Mouse (Mus musculus) kidney, adult 2 months (tissue): Measurements from ENCODE around the gene Pirt. TPM values are rescaled to one million over a fixed set of nuclear protein-coding genes. Genes with fewer than 3 reads are reported as not detected.

Source experiments
- DNase-seq: peaks from one replicate; pipeline ENCODE4 v3.0.0; 2021
- H3K27ac ChIP-seq: fragments of 200-500 bp; 2 replicates; pipeline ENCODE4 v1.5.1; 2012; ENCODE audit warnings: low read depth, low read length, control low read depth, inconsistent platforms; ENCODE audit not compliant: insufficient read depth
- H3K27me3 ChIP-seq: fragments of 200-500 bp; replicated peaks from 2 replicates; pipeline ENCODE4 v1.6.1; 2012; ENCODE audit warnings: mild to moderate bottlenecking, moderate library complexity, low read length, inconsistent platforms; ENCODE audit not compliant: control insufficient read depth, insufficient read depth
- H3K36me3 ChIP-seq: fragments of 200-500 bp; 2 replicates; pipeline ENCODE4 v1.6.1; 2012; ENCODE audit warnings: mild to moderate bottlenecking, moderate library complexity, low read length, inconsistent platforms; ENCODE audit not compliant: control insufficient read depth, insufficient read depth
- H3K4me1 ChIP-seq: fragments of 200-500 bp; 2 replicates; pipeline ENCODE4 v1.6.1; 2011; ENCODE audit warnings: low read length; ENCODE audit not compliant: control insufficient read depth, insufficient read depth
- H3K4me3 ChIP-seq: fragments of 200-500 bp; 2 replicates; pipeline ENCODE4 v1.5.1; 2011; ENCODE audit warnings: mild to moderate bottlenecking, low read depth, low read length, control low read depth; ENCODE audit not compliant: insufficient read depth
- CTCF ChIP-seq: fragments of 200-500 bp; conservative IDR thresholded peaks from 2 replicates; pipeline ENCODE4 v1.5.1; 2011; ENCODE audit warnings: low read depth, mild to moderate bottlenecking, control low read depth, low read length, moderate library complexity, mixed read lengths; ENCODE audit not compliant: insufficient read depth, insufficient read length
- POLR2A ChIP-seq: fragments of 200-500 bp; IDR thresholded peaks from one replicate; pipeline ENCODE4 v1.6.1; 2011; ENCODE audit warnings: low read depth, low read length, control low read depth
- WGBS: fragments of 180-500 bp; shearing (Covaris S2); methylation state at CpG from one replicate; pipeline ENCODE4 v1.1.7; 2018; 5-methylcytosine and 5-hydroxymethylcytosine counted together
- polyA plus RNA-seq: library from polyadenylated mRNA; depleted of rRNA; stranded (reverse); fragments of >200 nt; gene quantifications from 2 replicates; pipeline ENCODE4 v1.2.3, GENCODE M21; 2012

Pirt gene
- polyA plus RNA-seq, 1 experiment: 0.55 TPM

- Histone ChIP-seq H3K36me3 (no peaks in the 10 kb centered on the region), H3K27ac (no peak overlapping the region), H3K4me1 (no peaks in the 10 kb centered on the region), H3K4me3 (no peak overlapping the region), H3K27me3 (no peaks in the 10 kb centered on the region)
- 12% methylated on average over 7 of the region's 7 CpGs for WGBS
- peak; percentile 51 for DNase-seq
- peak; percentile 80 for TF ChIP-seq CTCF
- TF ChIP-seq POLR2A: no peak
Measured at GRCm38 (mm10) chr11:66899426-66899825, 12.4 kb upstream of the Pirt start.

- no peaks in the 10 kb centered on the region for H3K4me1 ChIP-seq
- H3K27ac ChIP-seq: no peak overlapping the region
- DNase-seq: no peak
- WGBS: 88% methylated on average over 7 of the region's 7 CpGs
- H3K27me3 ChIP-seq: no peaks in the 10 kb centered on the region
- TF ChIP-seq CTCF: no peak
- TF ChIP-seq POLR2A: no peak
- H3K4me3 ChIP-seq: no peak overlapping the region
- H3K36me3 ChIP-seq: no peaks in the 10 kb centered on the region
Measured at GRCm38 (mm10) chr11:66902801-66903200, 9.0 kb upstream of the Pirt start.

GRCm38 (mm10) chr11:66905617-66906384 lies 6.0 kb upstream of the Pirt start:
- peak; percentile 67 for DNase-seq
- Histone ChIP-seq H3K36me3 (no peaks in the 10 kb centered on the region), H3K27me3 (no peaks in the 10 kb centered on the region), H3K27ac (no peak overlapping the region), H3K4me1 (no peaks in the 10 kb centered on the region), H3K4me3 (no peak overlapping the region)
- TF ChIP-seq CTCF: peak; percentile 78
- TF ChIP-seq POLR2A: no peak
- 18% methylated on average over 21 of the region's 21 CpGs for WGBS

DNA sequence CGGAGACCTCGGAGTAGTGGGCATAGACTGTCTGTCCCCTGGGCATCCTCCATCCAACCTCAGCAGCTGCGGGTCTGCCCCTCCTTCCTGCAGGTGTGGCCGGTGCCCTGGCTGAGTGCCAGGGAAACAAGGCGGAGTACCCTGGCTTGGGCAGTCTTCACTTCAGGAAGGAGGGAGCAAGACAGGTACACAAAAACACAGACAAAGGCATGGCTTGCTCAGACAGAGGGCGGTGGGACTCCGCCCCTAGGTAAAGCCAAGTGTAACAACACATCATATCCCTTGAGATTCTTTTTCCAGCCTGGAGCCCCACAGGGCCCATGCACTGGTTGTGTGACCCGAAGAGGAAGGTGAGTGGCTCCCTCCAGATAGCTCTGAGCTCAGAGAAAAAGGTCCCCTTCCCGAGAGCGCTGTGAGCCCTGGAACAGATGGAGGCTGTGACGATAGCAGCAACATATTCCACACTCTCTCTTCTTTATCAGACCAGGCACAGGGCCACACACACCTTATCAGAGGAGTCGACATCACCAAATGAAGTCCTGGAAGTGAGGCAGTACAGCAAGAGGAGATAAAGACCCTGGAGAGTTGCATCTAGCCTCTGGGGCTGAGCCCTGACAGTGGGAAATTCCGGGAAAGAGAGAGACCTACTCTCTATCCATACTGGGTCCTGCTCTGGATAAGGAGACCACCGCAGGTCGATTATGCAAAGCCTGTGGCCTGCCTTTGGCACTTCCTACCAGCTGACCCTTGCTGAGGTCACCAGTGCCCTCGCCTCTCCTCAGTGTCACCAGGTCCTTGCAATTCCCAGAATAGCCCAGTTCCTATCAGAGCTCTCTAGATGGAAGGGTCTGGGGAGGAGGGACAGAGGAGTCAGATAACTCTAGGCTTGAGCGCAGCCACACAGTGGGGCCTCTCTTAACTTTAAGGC lies 1.0 kb downstream of the Pirt start:
- no peaks in the 10 kb centered on the region for H3K27me3 ChIP-seq
- WGBS: 57% methylated on average over 17 of the region's 17 CpGs
- H3K27ac ChIP-seq: no peak overlapping the region
- no peak for DNase-seq
- H3K4me3 ChIP-seq: no peak overlapping the region
- H3K4me1 ChIP-seq: no peaks in the 10 kb centered on the region
- no peaks in the 10 kb centered on the region for H3K36me3 ChIP-seq
- TF ChIP-seq POLR2A (no peak), CTCF (no peak)

GRCm38 (mm10) chr11:66914249-66914648 lies 2.5 kb downstream of the Pirt start:
- no peak overlapping the region for H3K27ac ChIP-seq

DNA sequence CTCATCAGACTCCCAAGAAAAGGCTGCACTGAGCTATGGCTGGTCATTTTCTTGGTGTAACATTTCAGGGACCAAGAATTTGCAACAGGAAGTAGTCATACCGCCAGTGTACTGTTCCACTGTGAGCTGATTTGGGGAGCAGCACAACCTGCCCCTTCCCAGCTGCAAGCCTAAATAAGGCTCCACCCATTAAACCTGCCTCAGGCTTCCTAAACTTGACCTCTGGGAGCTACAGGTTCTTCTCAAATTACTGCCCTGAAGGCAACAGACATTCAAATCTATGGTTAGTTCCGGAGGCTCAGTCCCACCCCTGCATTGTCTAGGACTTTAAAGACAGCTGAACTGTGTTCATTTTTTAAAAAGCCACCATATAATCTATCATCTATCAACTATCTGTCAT lies 8.2 kb downstream of the Pirt start:
- no peak for DNase-seq
- no peaks in the 10 kb centered on the region for H3K36me3 ChIP-seq
- no peaks in the 10 kb centered on the region for H3K4me1 ChIP-seq
- no peaks in the 10 kb centered on the region for H3K27me3 ChIP-seq
- 56% methylated on average over 2 of the region's 2 CpGs for WGBS
- H3K4me3 ChIP-seq: no peak overlapping the region
- TF ChIP-seq CTCF (no peak), POLR2A (no peak)
- no peak overlapping the region for H3K27ac ChIP-seq

More at GRCm38 (mm10) chr11:66914249-66914648, 2.5 kb downstream of the Pirt start:
- no peak overlapping the region for H3K4me3 ChIP-seq
- no peaks in the 10 kb centered on the region for H3K4me1 ChIP-seq
- H3K27me3 ChIP-seq: no peaks in the 10 kb centered on the region
- DNase-seq: peak; percentile 60
- TF ChIP-seq CTCF: peak; percentile 43
- no peak for TF ChIP-seq POLR2A
- WGBS: 14% methylated on average over 3 of the region's 3 CpGs
- H3K36me3 ChIP-seq: no peaks in the 10 kb centered on the region
